ENCODE assay signal across 12 mouse cellular contexts in genomic region chr6:115956418-115956921, GRCm38 (mm10). TPM values are rescaled to one million over a fixed set of nuclear protein-coding genes. Genes with fewer than 3 reads are reported as not detected.
DNase-seq lines count a peak whose midpoint lies in the region; ATAC-seq and TF ChIP-seq lines count a peak whose summit lies in the region.
"Had no signal": no experiment of that assay in that cellular context is flagged by ENCODE, and none has a peak within 500 bp of the region (broad histone marks: within the 10 kb centered on the region; RNA-seq: fewer than 3 reads in every experiment).

No protein-coding gene starts in this region.

- no peak overlapping the region for H3K4me2 ChIP-seq in heart, postnatal 0 days (ENCODE audit: low read depth, low read length)
- no peak overlapping the region for H3K4me2 ChIP-seq in lung, postnatal 0 days (replicated peaks; ENCODE audit: low read depth, low read length)
- H3K4me2 ChIP-seq in forebrain, embryonic 15.5 days (replicated peaks), result no peak overlapping the region
- 0 out of 2 replicates have a peak overlapping the region, but pooled peaks have one; percentile 8 for H3K4me2 ChIP-seq in stomach, embryonic 15.5 days
- H3K4me2 ChIP-seq: hindbrain, embryonic 15.5 days; midbrain, embryonic 15.5 days had no signal

- no peaks in the 10 kb centered on the region for H3K27me3 ChIP-seq in heart, postnatal 0 days (ENCODE audit: control insufficient read depth, insufficient read depth, low read length)
- H3K27me3 ChIP-seq in lung, postnatal 0 days (replicated peaks; ENCODE audit: insufficient read depth, low read length), result no peaks in the 10 kb centered on the region
- no peaks in the 10 kb centered on the region for H3K27me3 ChIP-seq in forebrain, embryonic 15.5 days
- no peaks in the 10 kb centered on the region for H3K27me3 ChIP-seq in stomach, embryonic 15.5 days (replicated peaks)
- H3K27me3 ChIP-seq: hindbrain, embryonic 15.5 days; midbrain, embryonic 15.5 days had no signal

- H3K9me3 ChIP-seq in heart, postnatal 0 days (replicated peaks; ENCODE audit: control insufficient read depth, low read length), result no peaks in the 10 kb centered on the region
- no peaks in the 10 kb centered on the region for H3K9me3 ChIP-seq in lung, postnatal 0 days (ENCODE audit: low read length)
- H3K9me3 ChIP-seq in forebrain, embryonic 15.5 days, result no peaks in the 10 kb centered on the region
- no peaks in the 10 kb centered on the region for H3K9me3 ChIP-seq in stomach, embryonic 15.5 days
- H3K9me3 ChIP-seq: hindbrain, embryonic 15.5 days; midbrain, embryonic 15.5 days had no signal

- ATAC-seq in heart, postnatal 0 days (ENCODE audit: insufficient read depth, low read depth), result no peak; the same call in 1 of the 2 replicates
- no peak for ATAC-seq in lung, postnatal 0 days
- ATAC-seq in forebrain, embryonic 15.5 days (replicated peaks), result 0 out of 2 replicates have a peak, but pooled peaks have one; percentile 11
- ATAC-seq in stomach, embryonic 15.5 days (ENCODE audit: insufficient read depth, low FRiP score, low read depth), result no peak
- ATAC-seq: midbrain, embryonic 15.5 days had no signal

- H3K4me1 ChIP-seq in heart, postnatal 0 days (ENCODE audit: control insufficient read depth, insufficient read depth), result peaks cover 39% of the 10 kb centered on the region
- peaks cover 23% of the 10 kb centered on the region for H3K4me1 ChIP-seq in lung, postnatal 0 days (ENCODE audit: insufficient read depth, low read depth, low read length)
- peaks cover 44% of the 10 kb centered on the region for H3K4me1 ChIP-seq in forebrain, embryonic 15.5 days
- peaks cover 33% of the 10 kb centered on the region for H3K4me1 ChIP-seq in stomach, embryonic 15.5 days

- intact Hi-C loops in heart, postnatal 25 days (cut with DNase I), result loop anchor here (5.0 kb wide), 1 partner anchor 36 kb away; no protein-coding TSS in a partner anchor

- peak overlapping the region; percentile 75; the same call in 1 of the 2 replicates for H3K27ac ChIP-seq in heart, postnatal 0 days (ENCODE audit: low read depth)
- no peak overlapping the region for H3K27ac ChIP-seq in lung, postnatal 0 days (ENCODE audit: low read length)
- H3K27ac ChIP-seq in forebrain, embryonic 15.5 days (replicated peaks), result peak overlapping the region; percentile 70
- peak overlapping the region; percentile 51; the same call in 1 of the 2 replicates for H3K27ac ChIP-seq in stomach, embryonic 15.5 days
- H3K27ac ChIP-seq: hindbrain, embryonic 15.5 days; liver, embryonic 14.5 days; midbrain, embryonic 15.5 days had no signal

- peak; percentile 32 for TF ChIP-seq CTCF in heart, postnatal 0 days (IDR thresholded peaks at IDR 0.05; ENCODE audit: low read depth)
- TF ChIP-seq CTCF in lung, postnatal 0 days (IDR thresholded peaks at IDR 0.05), result peak; percentile 59

- no peak overlapping the region for H3K4me3 ChIP-seq in heart, postnatal 0 days (ENCODE audit: low read depth, low read length)
- H3K4me3 ChIP-seq in lung, postnatal 0 days (ENCODE audit: low read depth, low read length), result no peak overlapping the region
- H3K4me3 ChIP-seq in forebrain, embryonic 15.5 days, result no peak overlapping the region
- H3K4me3 ChIP-seq in stomach, embryonic 15.5 days (replicated peaks), result no peak overlapping the region
- H3K4me3 ChIP-seq: hindbrain, embryonic 15.5 days; midbrain, embryonic 15.5 days had no signal

- no peak for TF ChIP-seq EP300 in heart, postnatal 0 days (IDR thresholded peaks at IDR 0.05; ENCODE audit: low read depth)
- no peak for TF ChIP-seq EP300 in lung, postnatal 0 days (IDR thresholded peaks at IDR 0.05)

- DNase-seq in heart, postnatal 0 days (ENCODE audit: low spot score), result no peak
- no peak for DNase-seq in heart, postnatal 25 days (ENCODE audit: low spot score)
- no peak for DNase-seq in lung, postnatal 0 days (ENCODE audit: low spot score)
- no peak for DNase-seq in lung, postnatal 25 days (ENCODE audit: low spot score)
- no peak for DNase-seq in ovary, postnatal 36 days (ENCODE audit: low spot score)
- DNase-seq in adrenal gland, adult 2 months, result no peak

- peaks cover 34% of the 10 kb centered on the region for H3K36me3 ChIP-seq in heart, postnatal 0 days (replicated peaks; ENCODE audit: control insufficient read depth, insufficient read depth, low read length)
- peaks cover 11% of the 10 kb centered on the region; the same call in 1 of the 2 replicates for H3K36me3 ChIP-seq in lung, postnatal 0 days (ENCODE audit: insufficient read depth, low read length)
- no peaks in the 10 kb centered on the region for H3K36me3 ChIP-seq in forebrain, embryonic 15.5 days
- no peaks in the 10 kb centered on the region; the same call in 1 of the 2 replicates for H3K36me3 ChIP-seq in stomach, embryonic 15.5 days
- H3K36me3 ChIP-seq: hindbrain, embryonic 15.5 days; midbrain, embryonic 15.5 days had no signal

- H3K9ac ChIP-seq in heart, postnatal 0 days (replicated peaks; ENCODE audit: low read depth, low read length), result no peak overlapping the region
- no peak overlapping the region for H3K9ac ChIP-seq in lung, postnatal 0 days (replicated peaks; ENCODE audit: low read depth)
- H3K9ac ChIP-seq in forebrain, embryonic 15.5 days (replicated peaks), result no peak overlapping the region
- no peak overlapping the region for H3K9ac ChIP-seq in stomach, embryonic 15.5 days
- H3K9ac ChIP-seq: hindbrain, embryonic 15.5 days; liver, embryonic 14.5 days; midbrain, embryonic 15.5 days had no signal

- WGBS in heart, postnatal 0 days, result 81% methylated on average over 13 of the region's 13 CpGs
- 27% methylated on average over 13 of the region's 13 CpGs for WGBS in lung, postnatal 0 days
- WGBS in forebrain, embryonic 15.5 days, result 78% methylated on average over 13 of the region's 13 CpGs
- 51% methylated on average over 13 of the region's 13 CpGs for WGBS in stomach, embryonic 15.5 days

RNA-seq across cellular contexts. Expression of gene H1foo, which starts 11.7 kb away (rescaled TPM):
- not detected in 2 replicates for total RNA-seq in heart, postnatal 0 days (2014; rRNA removed; ENCODE audit: low replicate concordance)
- polyA plus RNA-seq in heart, postnatal 0 days (2015; fragmentation: Nextera tagmentation; extraction: Ambion mirVana), result not detected in 2 replicates
- not detected for total RNA-seq in heart, postnatal 25 days (2021)
- not detected in 2 replicates for polyA plus RNA-seq in lung, postnatal 0 days (2015; fragmentation: Nextera tagmentation; extraction: Ambion mirVana)
- polyA plus RNA-seq in forebrain, embryonic 15.5 days (2015; fragmentation: Nextera tagmentation; extraction: Ambion mirVana), result not detected in 2 replicates
- polyA plus RNA-seq in stomach, embryonic 15.5 days (2015; fragmentation: Nextera tagmentation; extraction: Ambion mirVana), result not detected in 2 replicates
- total RNA-seq in adrenal gland, adult 2 months (2021), result not detected
- not detected in 2 replicates for polyA plus RNA-seq in adrenal gland, adult 2 months (2012; rRNA removed)
- total RNA-seq: left cerebral cortex, adult 18-20 months had no signal
- polyA plus RNA-seq: hindbrain, embryonic 15.5 days; liver, embryonic 14.5 days; midbrain, embryonic 15.5 days had no signal

RNA-seq across cellular contexts. Expression of gene Rho, which starts 24.9 kb away (rescaled TPM):
- total RNA-seq in heart, postnatal 0 days (2014; rRNA removed; ENCODE audit: low replicate concordance), result 1.3 TPM in 1 of 2 replicates, not detected in the other
- 0.04 TPM in 1 of 2 replicates, not detected in the other for polyA plus RNA-seq in heart, postnatal 0 days (2015; fragmentation: Nextera tagmentation; extraction: Ambion mirVana)
- under 1 TPM; 0.18 to 0.34 TPM for total RNA-seq in heart, postnatal 25 days (2021)
- polyA plus RNA-seq in lung, postnatal 0 days (2015; fragmentation: Nextera tagmentation; extraction: Ambion mirVana), result 0.04 TPM in 1 of 2 replicates, not detected in the other
- polyA plus RNA-seq in forebrain, embryonic 15.5 days (2015; fragmentation: Nextera tagmentation; extraction: Ambion mirVana), result 0.09 and 0.19 TPM in 2 replicates
- polyA plus RNA-seq in stomach, embryonic 15.5 days (2015; fragmentation: Nextera tagmentation; extraction: Ambion mirVana), result 0.15 and 0.31 TPM in 2 replicates
- total RNA-seq in adrenal gland, adult 2 months (2021), result under 1 TPM; 0.52 to 0.95 TPM
- 2.2 and 3.4 TPM in 2 replicates for polyA plus RNA-seq in adrenal gland, adult 2 months (2012; rRNA removed)

RNA-seq across cellular contexts. Expression of gene Plxnd1, which starts 38.3 kb away (rescaled TPM):
- total RNA-seq in heart, postnatal 0 days (2014; rRNA removed; ENCODE audit: low replicate concordance), result 82.4 and 166 TPM in 2 replicates
- 28.1 and 37.7 TPM in 2 replicates for polyA plus RNA-seq in heart, postnatal 0 days (2015; fragmentation: Nextera tagmentation; extraction: Ambion mirVana)
- 10 to 100 TPM; 79.7 to 91.8 TPM for total RNA-seq in heart, postnatal 25 days (2021)
- 26.9 and 33.4 TPM in 2 replicates for polyA plus RNA-seq in lung, postnatal 0 days (2015; fragmentation: Nextera tagmentation; extraction: Ambion mirVana)
- polyA plus RNA-seq in forebrain, embryonic 15.5 days (2015; fragmentation: Nextera tagmentation; extraction: Ambion mirVana), result 13.5 and 21.4 TPM in 2 replicates
- 31.3 and 37.7 TPM in 2 replicates for polyA plus RNA-seq in stomach, embryonic 15.5 days (2015; fragmentation: Nextera tagmentation; extraction: Ambion mirVana)
- 100 to 1,000 TPM; 168 to 181 TPM for total RNA-seq in adrenal gland, adult 2 months (2021)
- 279 and 288 TPM in 2 replicates for polyA plus RNA-seq in adrenal gland, adult 2 months (2012; rRNA removed)
